Comparison of ENCODE assay signal across 12 mouse cellular contexts in genomic region chr17:14540269-14540975, GRCm38 (mm10).
DNase-seq lines count a peak whose midpoint lies in the region; ATAC-seq and TF ChIP-seq lines count a peak whose summit lies in the region.
"Had no signal": no experiment of that assay in that cellular context is flagged by ENCODE, and none has a peak within 500 bp of the region (broad histone marks: within the 10 kb centered on the region; RNA-seq: fewer than 3 reads in every experiment).

No protein-coding gene starts in this region.

- H3K27ac ChIP-seq in lung, embryonic 14.5 days (ENCODE audit: low read depth) = no peak overlapping the region
- peak overlapping the region; percentile 69 for H3K27ac ChIP-seq in intestine, embryonic 16.5 days (ENCODE audit: low read length)
- 0 out of 2 replicates have a peak overlapping the region, but pooled peaks have one; percentile 33 for H3K27ac ChIP-seq in lung, embryonic 16.5 days (ENCODE audit: low read length)
- H3K27ac ChIP-seq: forebrain, embryonic 15.5 days; macrophage had no signal

- H3K4me1 ChIP-seq in lung, embryonic 14.5 days (ENCODE audit: insufficient read depth) = no peaks in the 10 kb centered on the region
- no peaks in the 10 kb centered on the region for H3K4me1 ChIP-seq in lung, adult 2 months (ENCODE audit: control insufficient read depth, insufficient read depth, low read length)
- peaks cover 6% of the 10 kb centered on the region for H3K4me1 ChIP-seq in intestine, embryonic 16.5 days (ENCODE audit: control insufficient read depth, insufficient read depth, low read length)
- peaks cover 5% of the 10 kb centered on the region; the same call in 1 of the 2 replicates for H3K4me1 ChIP-seq in lung, embryonic 16.5 days (replicated peaks; ENCODE audit: control insufficient read depth, insufficient read depth, low read length)

- peaks cover 32% of the 10 kb centered on the region for H3K27me3 ChIP-seq in lung, embryonic 14.5 days (ENCODE audit: insufficient read depth, low read length)
- H3K27me3 ChIP-seq in intestine, embryonic 16.5 days (replicated peaks; ENCODE audit: control insufficient read depth, insufficient read depth, low read length) = no peaks in the 10 kb centered on the region
- peaks cover 4% of the 10 kb centered on the region; the same call in 1 of the 2 replicates for H3K27me3 ChIP-seq in lung, embryonic 16.5 days (ENCODE audit: control insufficient read depth, insufficient read depth, low read depth, low read length)
- H3K27me3 ChIP-seq: forebrain, embryonic 15.5 days had no signal

- peak; percentile 96 for ATAC-seq in lung, embryonic 14.5 days (ENCODE audit: insufficient read depth)
- ATAC-seq in intestine, embryonic 16.5 days = peak; percentile 82
- ATAC-seq in lung, embryonic 16.5 days (ENCODE audit: low read depth) = peak; percentile 98
- ATAC-seq: activated CD4-positive, CD25-positive, alpha-beta regulatory T cell, adult 4 months; forebrain, embryonic 15.5 days had no signal

- no peaks in the 10 kb centered on the region for H3K9me3 ChIP-seq in lung, embryonic 14.5 days (ENCODE audit: low read depth, low read length)
- H3K9me3 ChIP-seq in intestine, embryonic 16.5 days (ENCODE audit: control insufficient read depth, low read length) = no peaks in the 10 kb centered on the region
- no peaks in the 10 kb centered on the region for H3K9me3 ChIP-seq in lung, embryonic 16.5 days (ENCODE audit: control insufficient read depth, low read length)
- H3K9me3 ChIP-seq: forebrain, embryonic 15.5 days had no signal

- no peak overlapping the region for H3K9ac ChIP-seq in lung, embryonic 14.5 days
- no peak overlapping the region for H3K9ac ChIP-seq in intestine, embryonic 16.5 days (ENCODE audit: low read depth, low read length)
- no peak overlapping the region for H3K9ac ChIP-seq in lung, embryonic 16.5 days (ENCODE audit: low read length)
- H3K9ac ChIP-seq: forebrain, embryonic 15.5 days had no signal

- no peak overlapping the region for H3K4me3 ChIP-seq in lung, embryonic 14.5 days (ENCODE audit: low read depth, low read length)
- H3K4me3 ChIP-seq in lung, adult 2 months (replicated peaks; ENCODE audit: extremely low read depth, low read depth, low read length) = no peak overlapping the region
- H3K4me3 ChIP-seq in intestine, embryonic 16.5 days (ENCODE audit: low read length) = no peak overlapping the region
- H3K4me3 ChIP-seq in lung, embryonic 16.5 days (ENCODE audit: low read length) = no peak overlapping the region
- H3K4me3 ChIP-seq: forebrain, embryonic 15.5 days had no signal

- H3K4me2 ChIP-seq in lung, embryonic 14.5 days = no peak overlapping the region
- no peak overlapping the region for H3K4me2 ChIP-seq in intestine, embryonic 16.5 days (ENCODE audit: low read depth, low read length)
- no peak overlapping the region for H3K4me2 ChIP-seq in lung, embryonic 16.5 days (ENCODE audit: low read depth, low read length)
- H3K4me2 ChIP-seq: forebrain, embryonic 15.5 days had no signal

- no peaks in the 10 kb centered on the region for H3K36me3 ChIP-seq in lung, embryonic 14.5 days (ENCODE audit: insufficient read depth)
- H3K36me3 ChIP-seq in intestine, embryonic 16.5 days (ENCODE audit: control insufficient read depth, insufficient read depth, low read length) = no peaks in the 10 kb centered on the region
- H3K36me3 ChIP-seq in lung, embryonic 16.5 days (ENCODE audit: control insufficient read depth, insufficient read depth, low read length) = no peaks in the 10 kb centered on the region
- H3K36me3 ChIP-seq: forebrain, embryonic 15.5 days had no signal

- DNase-seq in lung, embryonic 14.5 days = peak; percentile 92
- DNase-seq in lung, adult 2 months = no peak
- no peak for DNase-seq in frontal cortex, postnatal 36 days (ENCODE audit: low spot score in 2 of 2)
- DNase-seq in spleen, adult 12 weeks (ENCODE audit: low spot score) = no peak
- DNase-seq in thymus, postnatal 4 days = no peak
- DNase-seq: heart, postnatal 10 days; retina, postnatal 1 day had no signal

- TF ChIP-seq CTCF in lung, embryonic 14.5 days (IDR thresholded peaks at IDR 0.05; ENCODE audit: low read depth) = no peak
- TF ChIP-seq CTCF in lung, adult 2 months (IDR thresholded peaks at IDR 0.05; ENCODE audit: insufficient read depth, low read length) = no peak

- no peak for TF ChIP-seq POLR2A in lung, adult 2 months (IDR thresholded peaks at IDR 0.05; ENCODE audit: borderline replicate concordance, extremely low read depth, low read depth, low read length)

- 5% methylated on average over 5 of the region's 5 CpGs for WGBS in lung, embryonic 14.5 days
- 20% methylated on average over 5 of the region's 5 CpGs for WGBS in lung, adult 2 months
- 27% methylated on average over 5 of the region's 5 CpGs for WGBS in intestine, embryonic 16.5 days
- 8% methylated on average over 5 of the region's 5 CpGs for WGBS in lung, embryonic 16.5 days
